Mouse (Mus musculus) MEL (cell line): ENCODE results near the gene Gm498.

ENCODE experiments used
- CHD2 ChIP-seq: IDR thresholded peaks from 2 replicates; pipeline ENCODE4 v1.6.1; 2011; ENCODE audit warnings: low read length, improper control_type of control experiment
- CTCF ChIP-seq, 3 experiments: IDR thresholded peaks in 2 of 3; conservative IDR thresholded peaks in 1 of 3; 2 replicates each; pipeline ENCODE4 v1.5.1; 2011 to 2012; ENCODE audit warnings: low read length in 3 of 3, low read depth in 2 of 3, mild to moderate bottlenecking in 2 of 3, improper control_type of control experiment in 1 of 3, inconsistent platforms in 1 of 3, mixed read lengths in 1 of 3, moderate library complexity in 1 of 3; ENCODE audit not compliant: control insufficient read depth in 1 of 3, insufficient read depth in 1 of 3, poor library complexity in 1 of 3, severe bottlenecking in 1 of 3
- MAFK ChIP-seq: IDR thresholded peaks from 2 replicates; pipeline ENCODE4 v1.6.1; 2011; ENCODE audit warnings: low read depth, mild to moderate bottlenecking, low read length, improper control_type of control experiment, borderline replicate concordance
- POLR2A ChIP-seq, 2 experiments: IDR thresholded peaks; 2 replicates each; pipeline ENCODE4 v1.6.1; 2011 to 2012; ENCODE audit warnings: low read length in 2 of 2, mild to moderate bottlenecking in 2 of 2, control low read depth in 1 of 2, improper control_type of control experiment in 1 of 2, low read depth in 1 of 2, moderate library complexity in 1 of 2; ENCODE audit not compliant: control insufficient read depth in 1 of 2, insufficient read depth in 1 of 2, poor library complexity in 1 of 2
- TBP ChIP-seq: IDR thresholded peaks from 2 replicates; pipeline ENCODE4 v1.8.0; 2011; ENCODE audit warnings: low read depth, low read length, improper control_type of control experiment
- ZMIZ1 ChIP-seq: IDR thresholded peaks from 2 replicates; pipeline ENCODE4 v1.6.1; 2012; ENCODE audit warnings: low read depth, mild to moderate bottlenecking, inconsistent platforms, low read length, improper control_type of control experiment, moderate library complexity
- ZNF384 ChIP-seq: IDR thresholded peaks from 2 replicates; pipeline ENCODE4 v1.6.1; 2012; ENCODE audit warnings: low read depth, mild to moderate bottlenecking, inconsistent platforms, low read length, improper control_type of control experiment

GRCm38 (mm10) chr7:143939476-143939875 is 72.8 kb downstream of the Gm498 start:
- no peak for TF ChIP-seq CTCF (IDR thresholded peaks at IDR 0.05 in 2 of 3, conservative IDR thresholded peaks at IDR 0.05 in 1 of 3; ENCODE audit: control insufficient read depth in 1 of 3, insufficient read depth in 1 of 3, low read depth in 2 of 3, low read length in 3 of 3, poor library complexity in 1 of 3, severe bottlenecking in 1 of 3)
- TF ChIP-seq TBP = no peak
- TF ChIP-seq CHD2 = no peak
- no peak for TF ChIP-seq ZMIZ1
- no peak for TF ChIP-seq POLR2A (IDR thresholded peaks at IDR 0.05; ENCODE audit: control insufficient read depth in 1 of 2, insufficient read depth in 1 of 2, low read depth in 1 of 2, low read length in 2 of 2, poor library complexity in 1 of 2)
- TF ChIP-seq ZNF384 = no peak
- no peak for TF ChIP-seq MAFK
